Mouse (Mus musculus) frontal cortex, postnatal 25 days (tissue): ENCODE results near the gene Tmcc2.

Experiments used
- DNase-seq, 2 experiments: peaks; one replicate each; pipeline ENCODE4 v3.0.0; 2022; ENCODE audit warnings: low spot score in 2 of 2

Gene Tmcc2

GRCm38 (mm10) chr1:132391580-132392022 is 520 bp upstream of the Tmcc2 start:
- no peak for DNase-seq

GRCm38 (mm10) chr1:132389886-132390585 is 1.0 kb downstream of the Tmcc2 start:
- no peak for DNase-seq

GRCm38 (mm10) chr1:132388813-132389803 is 2.0 kb downstream of the Tmcc2 start:
- DNase-seq, result no peak

- DNase-seq, result no peak
These were observed 3.1 kb downstream of the Tmcc2 start for GRCm38 (mm10) chr1:132387943-132388342.

- no peak for DNase-seq
These were observed 4.8 kb downstream of the Tmcc2 start for GRCm38 (mm10) chr1:132386266-132386665.

- no peak for DNase-seq
These were observed 5.4 kb downstream of the Tmcc2 start for GRCm38 (mm10) chr1:132385711-132386110.

GRCm38 (mm10) chr1:132385266-132385665 is 5.8 kb downstream of the Tmcc2 start:
- no peak for DNase-seq

GRCm38 (mm10) chr1:132384001-132384554 is 7.0 kb downstream of the Tmcc2 start:
- DNase-seq, result no peak

GRCm38 (mm10) chr1:132381929-132382328 is 9.2 kb downstream of the Tmcc2 start:
- DNase-seq, result no peak

- no peak for DNase-seq
These were observed 10.5 kb downstream of the Tmcc2 start for GRCm38 (mm10) chr1:132380550-132381100.

- DNase-seq, result no peak
These were observed 13.3 kb downstream of the Tmcc2 start for GRCm38 (mm10) chr1:132377811-132378210.

GRCm38 (mm10) chr1:132377055-132377365 is 14.1 kb downstream of the Tmcc2 start:
- no peak for DNase-seq

GRCm38 (mm10) chr1:132376211-132377054 is 14.6 kb downstream of the Tmcc2 start:
- no peak for DNase-seq

- no peak for DNase-seq
These were observed 15.8 kb downstream of the Tmcc2 start for GRCm38 (mm10) chr1:132375256-132375655.

GRCm38 (mm10) chr1:132374873-132375244 is 16.2 kb downstream of the Tmcc2 start:
- DNase-seq, result no peak

GRCm38 (mm10) chr1:132374140-132374872 is 16.8 kb downstream of the Tmcc2 start:
- no peak for DNase-seq

- no peak for DNase-seq
These were observed 18.1 kb downstream of the Tmcc2 start for GRCm38 (mm10) chr1:132372896-132373534.

GRCm38 (mm10) chr1:132372354-132372753 is 18.7 kb downstream of the Tmcc2 start:
- no peak for DNase-seq

GRCm38 (mm10) chr1:132371298-132372081 is 19.6 kb downstream of the Tmcc2 start:
- no peak for DNase-seq
